Mouse (Mus musculus) liver, embryonic 13.5 days (tissue): ENCODE results near the gene Vwa3b. TPM values are rescaled to one million over a fixed set of nuclear protein-coding genes. Genes with fewer than 3 reads are reported as not detected.

Experiments used
- ATAC-seq: fragments of 200-750 bp; cut with Nextera tagmentation; 2 replicates; pipeline ENCODE4 v1.8.0; 2017; ENCODE audit warnings: low read depth, mild to moderate bottlenecking, moderate number of reproducible peaks, moderate library complexity
- DNase-seq: peaks from one replicate; pipeline ENCODE4 v3.0.0; 2022
- H3K27ac ChIP-seq: fragments of 300-500 bp; sonication (generic); 2 replicates; pipeline ENCODE4 v1.5.1; 2015; ENCODE audit warnings: moderate library complexity, mild to moderate bottlenecking, inconsistent platforms
- H3K27me3 ChIP-seq: fragments of 300-500 bp; sonication (generic); 2 replicates; pipeline ENCODE4 v1.6.1; 2015; ENCODE audit warnings: mild to moderate bottlenecking, inconsistent platforms
- H3K36me3 ChIP-seq: fragments of 300-500 bp; sonication (generic); 2 replicates; pipeline ENCODE4 v1.6.1; 2015; ENCODE audit warnings: mild to moderate bottlenecking, inconsistent platforms
- H3K4me1 ChIP-seq: fragments of 300-500 bp; sonication (generic); replicated peaks from 2 replicates; pipeline ENCODE4 v1.6.1; 2015; ENCODE audit warnings: inconsistent platforms
- H3K4me2 ChIP-seq: fragments of 300-500 bp; sonication (generic); 2 replicates; pipeline ENCODE4 v1.6.1; 2015; ENCODE audit warnings: inconsistent platforms, mild to moderate bottlenecking, moderate library complexity
- H3K4me3 ChIP-seq: fragments of 300-500 bp; sonication (generic); replicated peaks from 2 replicates; pipeline ENCODE4 v1.5.1; 2015; ENCODE audit warnings: mild to moderate bottlenecking, inconsistent platforms
- H3K9ac ChIP-seq: fragments of 300-500 bp; sonication (generic); 2 replicates; pipeline ENCODE4 v1.6.1; 2015; ENCODE audit warnings: mild to moderate bottlenecking, inconsistent platforms
- H3K9me3 ChIP-seq: fragments of 300-500 bp; sonication (generic); replicated peaks from 2 replicates; pipeline ENCODE4 v1.6.1; 2016; ENCODE audit warnings: inconsistent platforms
- WGBS: fragments of 180-500 bp; shearing (Covaris S2); methylation state at CpG from one replicate; pipeline ENCODE4 v1.1.7; 2015; ENCODE audit not compliant: insufficient replicate concordance; 5-methylcytosine and 5-hydroxymethylcytosine counted together
- polyA plus RNA-seq: library from polyadenylated mRNA; unstranded; fragments of >200 nt; fragmentation: Nextera tagmentation; extraction: Ambion mirVana; gene quantifications from 2 replicates; pipeline ENCODE4 v1.2.1, GENCODE M21; 2015

The Vwa3b gene
- polyA plus RNA-seq, 1 experiment from 2014 or later: not detected

GRCm38 (mm10) chr1:37013006-37013405, 13.4 kb upstream of the Vwa3b start:
- no peak overlapping the region for H3K4me2 ChIP-seq
- H3K4me3 ChIP-seq: no peak overlapping the region
- 60% methylated on average over 2 of the region's 2 CpGs for WGBS
- H3K27ac ChIP-seq: no peak overlapping the region
- DNase-seq (no peak), ATAC-seq (no peak)
- H3K27me3 ChIP-seq: no peaks in the 10 kb centered on the region
- no peaks in the 10 kb centered on the region for H3K36me3 ChIP-seq
- no peaks in the 10 kb centered on the region for H3K9me3 ChIP-seq
- H3K4me1 ChIP-seq: no peaks in the 10 kb centered on the region
- no peak overlapping the region for H3K9ac ChIP-seq

GRCm38 (mm10) chr1:37013687-37014086, 12.7 kb upstream of the Vwa3b start:
- H3K4me1 ChIP-seq: no peaks in the 10 kb centered on the region
- H3K36me3 ChIP-seq: no peaks in the 10 kb centered on the region
- H3K9me3 ChIP-seq: no peaks in the 10 kb centered on the region
- H3K4me3 ChIP-seq: no peak overlapping the region
- H3K27me3 ChIP-seq: no peaks in the 10 kb centered on the region
- H3K27ac ChIP-seq: no peak overlapping the region
- no peak overlapping the region for H3K9ac ChIP-seq
- 48% methylated on average over 7 of the region's 7 CpGs for WGBS
- DNase-seq: no peak
- H3K4me2 ChIP-seq: no peak overlapping the region
- ATAC-seq: no peak

- Histone ChIP-seq H3K4me2 (no peak overlapping the region), H3K27ac (no peak overlapping the region), H3K4me1 (no peaks in the 10 kb centered on the region), H3K36me3 (no peaks in the 10 kb centered on the region), H3K27me3 (no peaks in the 10 kb centered on the region), H3K9ac (no peak overlapping the region), H3K4me3 (no peak overlapping the region), H3K9me3 (no peaks in the 10 kb centered on the region)
- 66% methylated on average over 6 of the region's 6 CpGs for WGBS
- ATAC-seq (no peak), DNase-seq (no peak)
These were observed 7.4 kb upstream of the Vwa3b start for GRCm38 (mm10) chr1:37019017-37019416.

- Histone ChIP-seq H3K4me1 (no peaks in the 10 kb centered on the region), H3K4me2 (no peak overlapping the region), H3K27ac (no peak overlapping the region), H3K27me3 (peaks cover 13% of the 10 kb centered on the region), H3K36me3 (no peaks in the 10 kb centered on the region), H3K9ac (no peak overlapping the region), H3K9me3 (no peaks in the 10 kb centered on the region), H3K4me3 (no peak overlapping the region)
- DNase-seq: no peak
- no peak for ATAC-seq
- 54% methylated on average over 2 of the region's 2 CpGs for WGBS
These were observed 3.7 kb upstream of the Vwa3b start for GRCm38 (mm10) chr1:37022704-37023103.

GRCm38 (mm10) chr1:37024736-37025135, 1.7 kb upstream of the Vwa3b start:
- WGBS: 71% methylated on average over 7 of the region's 7 CpGs
- no peak overlapping the region for H3K27ac ChIP-seq
- H3K9me3 ChIP-seq: no peaks in the 10 kb centered on the region
- H3K4me2 ChIP-seq: no peak overlapping the region
- H3K9ac ChIP-seq: no peak overlapping the region
- no peak for DNase-seq
- ATAC-seq: no peak
- no peaks in the 10 kb centered on the region for H3K36me3 ChIP-seq
- no peak overlapping the region for H3K4me3 ChIP-seq
- peaks cover 10% of the 10 kb centered on the region; the same call in 1 of the 2 replicates for H3K4me1 ChIP-seq
- peaks cover 34% of the 10 kb centered on the region for H3K27me3 ChIP-seq

- Histone ChIP-seq H3K4me3 (no peak overlapping the region), H3K4me1 (peaks cover 13% of the 10 kb centered on the region), H3K27me3 (peaks cover 40% of the 10 kb centered on the region), H3K27ac (no peak overlapping the region), H3K9ac (no peak overlapping the region), H3K4me2 (no peak overlapping the region), H3K9me3 (no peaks in the 10 kb centered on the region), H3K36me3 (no peaks in the 10 kb centered on the region)
- WGBS: 65% methylated on average over 1 of the region's 1 CpGs
- ATAC-seq (no peak), DNase-seq (no peak)
These were observed 1.0 kb upstream of the Vwa3b start for GRCm38 (mm10) chr1:37025376-37025775.

- Histone ChIP-seq H3K27me3 (peaks cover 50% of the 10 kb centered on the region), H3K9me3 (no peaks in the 10 kb centered on the region), H3K4me3 (no peak overlapping the region), H3K4me2 (no peak overlapping the region), H3K27ac (no peak overlapping the region), H3K4me1 (peaks cover 18% of the 10 kb centered on the region), H3K9ac (no peak overlapping the region), H3K36me3 (no peaks in the 10 kb centered on the region)
- ATAC-seq (no peak), DNase-seq (no peak)
- 65% methylated on average over 6 of the region's 6 CpGs for WGBS
These were observed 470 bp downstream of the Vwa3b start for GRCm38 (mm10) chr1:37026866-37027265.

- DNase-seq (no peak), ATAC-seq (no peak)
- H3K4me1 ChIP-seq: peaks cover 18% of the 10 kb centered on the region
- H3K9me3 ChIP-seq: no peaks in the 10 kb centered on the region
- H3K4me2 ChIP-seq: peak overlapping the region; percentile 55
- H3K4me3 ChIP-seq: peak overlapping the region; percentile 29
- 6% methylated on average over 18 of the region's 18 CpGs for WGBS
- no peaks in the 10 kb centered on the region for H3K36me3 ChIP-seq
- H3K9ac ChIP-seq: no peak overlapping the region
- H3K27me3 ChIP-seq: peaks cover 50% of the 10 kb centered on the region
- no peak overlapping the region for H3K27ac ChIP-seq
These were observed 2.2 kb downstream of the Vwa3b start for GRCm38 (mm10) chr1:37028439-37029153.

GRCm38 (mm10) chr1:37029154-37029907, 2.9 kb downstream of the Vwa3b start:
- no peak overlapping the region for H3K27ac ChIP-seq
- H3K4me1 ChIP-seq: peaks cover 18% of the 10 kb centered on the region
- peak overlapping the region; percentile 55 for H3K4me2 ChIP-seq
- WGBS: 4% methylated on average over 26 of the region's 26 CpGs
- H3K4me3 ChIP-seq: peak overlapping the region; percentile 29
- ATAC-seq: 0 out of 2 replicates have a peak, but pooled peaks have one; percentile 18
- H3K27me3 ChIP-seq: peaks cover 50% of the 10 kb centered on the region
- peak; percentile 1 for DNase-seq
- no peaks in the 10 kb centered on the region for H3K9me3 ChIP-seq
- H3K36me3 ChIP-seq: no peaks in the 10 kb centered on the region
- H3K9ac ChIP-seq: no peak overlapping the region

GRCm38 (mm10) chr1:37029942-37030341, 3.5 kb downstream of the Vwa3b start:
- H3K27me3 ChIP-seq: peaks cover 50% of the 10 kb centered on the region
- 26% methylated on average over 5 of the region's 5 CpGs for WGBS
- no peaks in the 10 kb centered on the region for H3K36me3 ChIP-seq
- DNase-seq: no peak
- no peak for ATAC-seq
- no peak overlapping the region for H3K9ac ChIP-seq
- no peaks in the 10 kb centered on the region for H3K9me3 ChIP-seq
- H3K27ac ChIP-seq: no peak overlapping the region
- H3K4me3 ChIP-seq: no peak overlapping the region
- peaks cover 18% of the 10 kb centered on the region for H3K4me1 ChIP-seq
- H3K4me2 ChIP-seq: peak overlapping the region; percentile 55

GRCm38 (mm10) chr1:37030693-37031092, 4.3 kb downstream of the Vwa3b start:
- Histone ChIP-seq H3K27ac (no peak overlapping the region), H3K4me3 (no peak overlapping the region), H3K27me3 (peaks cover 50% of the 10 kb centered on the region), H3K9ac (no peak overlapping the region), H3K4me1 (peaks cover 18% of the 10 kb centered on the region), H3K9me3 (no peaks in the 10 kb centered on the region), H3K4me2 (no peak overlapping the region), H3K36me3 (no peaks in the 10 kb centered on the region)
- 29% methylated on average over 2 of the region's 2 CpGs for WGBS
- ATAC-seq (no peak), DNase-seq (no peak)
